Mouse (Mus musculus) MEL (cell line): ENCODE results near the gene Fam122b. TPM values are rescaled to one million over a fixed set of nuclear protein-coding genes. Genes with fewer than 3 reads are reported as not detected.

ENCODE experiments used
- DNase-seq: peaks from one replicate; pipeline ENCODE4 v3.0.0; 2011; ENCODE audit warnings: low read depth, low spot score
- H3K27ac ChIP-seq: 2 replicates; pipeline ENCODE4 v1.5.1; 2012; ENCODE audit warnings: low read depth, mild to moderate bottlenecking, control low read depth, low read length, moderate library complexity; ENCODE audit not compliant: control insufficient read depth
- H3K27me3 ChIP-seq, 2 experiments: fragments of 150-350 bp in 1 of 2; sonication (generic) in 1 of 2; 2 replicates each; pipeline ENCODE4 v1.6.1; 2012; ENCODE audit warnings: low read length in 2 of 2, mild to moderate bottlenecking in 2 of 2, improper control_type of control experiment in 1 of 2, moderate library complexity in 1 of 2; ENCODE audit not compliant: insufficient read depth in 2 of 2, control insufficient read depth in 1 of 2
- H3K36me3 ChIP-seq, 2 experiments: 2 replicates each; pipeline ENCODE4 v1.6.1; 2012 to 2014; ENCODE audit warnings: low read length in 2 of 2, improper control_type of control experiment in 1 of 2, inconsistent platforms in 1 of 2, mild to moderate bottlenecking in 1 of 2; ENCODE audit not compliant: insufficient read depth in 2 of 2, control insufficient read depth in 1 of 2
- H3K4me1 ChIP-seq, 2 experiments: fragments of 150-350 bp in 1 of 2; sonication (generic) in 1 of 2; 2 replicates each; pipeline ENCODE4 v1.6.1; 2012; ENCODE audit warnings: low read length in 2 of 2, improper control_type of control experiment in 1 of 2, mild to moderate bottlenecking in 1 of 2; ENCODE audit not compliant: insufficient read depth in 2 of 2, control insufficient read depth in 1 of 2
- H3K4me3 ChIP-seq, 2 experiments: fragments of 150-350 bp in 1 of 2; sonication (generic) in 1 of 2; 2 replicates each; pipeline ENCODE4 v1.5.1; 2012; ENCODE audit warnings: low read depth in 2 of 2, low read length in 2 of 2, mild to moderate bottlenecking in 2 of 2, moderate library complexity in 2 of 2, control low read depth in 1 of 2, improper control_type of control experiment in 1 of 2; ENCODE audit not compliant: control insufficient read depth in 1 of 2, insufficient read depth in 1 of 2
- H3K79me2 ChIP-seq: 2 replicates; pipeline ENCODE4 v1.6.1; 2012; ENCODE audit warnings: mild to moderate bottlenecking, low read length, moderate library complexity; ENCODE audit not compliant: control insufficient read depth, poor library complexity, insufficient read depth
- H3K9ac ChIP-seq: 2 replicates; pipeline ENCODE4 v1.6.1; 2012; ENCODE audit warnings: low read depth, mild to moderate bottlenecking, control low read depth, low read length, moderate library complexity; ENCODE audit not compliant: control insufficient read depth, poor library complexity, severe bottlenecking
- H3K9me3 ChIP-seq: fragments of 150-350 bp; sonication (generic); replicated peaks from 2 replicates; pipeline ENCODE4 v1.6.1; 2012; ENCODE audit warnings: mild to moderate bottlenecking, low read length, improper control_type of control experiment, moderate library complexity; ENCODE audit not compliant: insufficient read depth
- BHLHE40 ChIP-seq: IDR thresholded peaks from 2 replicates; pipeline ENCODE4 v1.6.1; 2012; ENCODE audit warnings: low read depth, mild to moderate bottlenecking, inconsistent platforms, low read length, improper control_type of control experiment, borderline replicate concordance
- CHD1 ChIP-seq: IDR thresholded peaks from 2 replicates; pipeline ENCODE4 v1.6.1; 2012; ENCODE audit warnings: low read depth, mild to moderate bottlenecking, inconsistent platforms, low read length, improper control_type of control experiment
- CTCF ChIP-seq, 3 experiments: IDR thresholded peaks in 2 of 3; conservative IDR thresholded peaks in 1 of 3; 2 replicates each; pipeline ENCODE4 v1.5.1; 2011 to 2012; ENCODE audit warnings: low read length in 3 of 3, low read depth in 2 of 3, mild to moderate bottlenecking in 2 of 3, improper control_type of control experiment in 1 of 3, inconsistent platforms in 1 of 3, mixed read lengths in 1 of 3, moderate library complexity in 1 of 3; ENCODE audit not compliant: control insufficient read depth in 1 of 3, insufficient read depth in 1 of 3, poor library complexity in 1 of 3, severe bottlenecking in 1 of 3
- ELF1 ChIP-seq: IDR thresholded peaks from 2 replicates; pipeline ENCODE4 v1.6.1; 2014; ENCODE audit warnings: low read depth, mild to moderate bottlenecking, inconsistent platforms, low read length, improper control_type of control experiment, moderate library complexity
- EP300 ChIP-seq, 2 experiments: IDR thresholded peaks; 2 replicates each; pipeline ENCODE4 v1.6.1; 2011; ENCODE audit warnings: improper control_type of control experiment in 2 of 2, low read length in 2 of 2, low read depth in 1 of 2, mild to moderate bottlenecking in 1 of 2
- GABPA ChIP-seq: IDR thresholded peaks from 2 replicates; pipeline ENCODE4 v1.6.1; 2012; ENCODE audit warnings: low read depth, mild to moderate bottlenecking, inconsistent platforms, low read length, improper control_type of control experiment, moderate library complexity
- GATA1 ChIP-seq: IDR thresholded peaks from 2 replicates; pipeline ENCODE4 v1.6.1; 2011; ENCODE audit warnings: low read depth, low read length, improper control_type of control experiment
- JUND ChIP-seq: IDR thresholded peaks from 2 replicates; pipeline ENCODE4 v1.6.1; 2011; ENCODE audit warnings: low read depth, mild to moderate bottlenecking, improper control_type of control experiment, low read length
- KAT2A ChIP-seq: conservative IDR thresholded peaks from 2 replicates; pipeline ENCODE4 v1.6.1; 2012; ENCODE audit warnings: low read depth, low read length, improper control_type of control experiment, inconsistent platforms
- MAFK ChIP-seq: IDR thresholded peaks from 2 replicates; pipeline ENCODE4 v1.6.1; 2011; ENCODE audit warnings: low read depth, mild to moderate bottlenecking, low read length, improper control_type of control experiment, borderline replicate concordance
- MXI1 ChIP-seq: IDR thresholded peaks from 2 replicates; pipeline ENCODE4 v1.6.1; 2011; ENCODE audit warnings: mild to moderate bottlenecking, low read depth, low read length, improper control_type of control experiment
- MYC ChIP-seq: IDR thresholded peaks from 2 replicates; pipeline ENCODE4 v1.6.1; 2011; ENCODE audit warnings: low read depth, mild to moderate bottlenecking, low read length, improper control_type of control experiment, moderate library complexity
- NRF1 ChIP-seq: IDR thresholded peaks from 2 replicates; pipeline ENCODE4 v1.6.1; 2014; ENCODE audit warnings: low read depth, mild to moderate bottlenecking, inconsistent platforms, low read length, improper control_type of control experiment, moderate library complexity; ENCODE audit not compliant: poor library complexity, insufficient read depth, severe bottlenecking
- POLR2AphosphoS2 ChIP-seq: IDR thresholded peaks from 2 replicates; pipeline ENCODE4 v1.6.1; 2011; ENCODE audit warnings: low read length, improper control_type of control experiment
- POLR2AphosphoS5 ChIP-seq: IDR thresholded peaks from 2 replicates; pipeline ENCODE4 v1.6.1; 2012; ENCODE audit warnings: low read depth, borderline replicate concordance, mild to moderate bottlenecking, inconsistent platforms, low read length, moderate library complexity, mixed read lengths
- RCOR1 ChIP-seq: IDR thresholded peaks from 2 replicates; pipeline ENCODE4 v1.6.1; 2012; ENCODE audit warnings: low read depth, mild to moderate bottlenecking, inconsistent platforms, low read length, improper control_type of control experiment
- SIN3A ChIP-seq: IDR thresholded peaks from 2 replicates; pipeline ENCODE4 v1.6.1; 2012; ENCODE audit warnings: low read length, improper control_type of control experiment, inconsistent platforms
- TAL1 ChIP-seq: IDR thresholded peaks from 2 replicates; pipeline ENCODE4 v1.6.1; 2012; ENCODE audit warnings: mild to moderate bottlenecking, inconsistent platforms, low read length, moderate library complexity, mixed read lengths
- TBP ChIP-seq: IDR thresholded peaks from 2 replicates; pipeline ENCODE4 v1.8.0; 2011; ENCODE audit warnings: low read depth, low read length, improper control_type of control experiment
- TCF12 ChIP-seq: IDR thresholded peaks from 2 replicates; pipeline ENCODE4 v1.6.1; 2014; ENCODE audit warnings: low read depth, mild to moderate bottlenecking, inconsistent platforms, low read length, improper control_type of control experiment, moderate library complexity
- UBTF ChIP-seq: IDR thresholded peaks from 2 replicates; pipeline ENCODE4 v1.6.1; 2012; ENCODE audit warnings: low read depth, mild to moderate bottlenecking, inconsistent platforms, low read length, improper control_type of control experiment, moderate library complexity, borderline replicate concordance; ENCODE audit not compliant: insufficient read depth
- USF1 ChIP-seq: IDR thresholded peaks from 2 replicates; pipeline ENCODE4 v1.6.1; 2014; ENCODE audit warnings: low read depth, mild to moderate bottlenecking, inconsistent platforms, low read length, improper control_type of control experiment, moderate library complexity
- ZC3H11A ChIP-seq: IDR thresholded peaks from 2 replicates; pipeline ENCODE4 v1.6.1; 2012; ENCODE audit warnings: low read depth, mild to moderate bottlenecking, inconsistent platforms, low read length, improper control_type of control experiment
- ZKSCAN1 ChIP-seq: IDR thresholded peaks from 2 replicates; pipeline ENCODE4 v1.6.1; 2012; ENCODE audit warnings: low read depth, mild to moderate bottlenecking, inconsistent platforms, low read length, improper control_type of control experiment, moderate library complexity
- ZMIZ1 ChIP-seq: IDR thresholded peaks from 2 replicates; pipeline ENCODE4 v1.6.1; 2012; ENCODE audit warnings: low read depth, mild to moderate bottlenecking, inconsistent platforms, low read length, improper control_type of control experiment, moderate library complexity
- ZNF384 ChIP-seq: IDR thresholded peaks from 2 replicates; pipeline ENCODE4 v1.6.1; 2012; ENCODE audit warnings: low read depth, mild to moderate bottlenecking, inconsistent platforms, low read length, improper control_type of control experiment
- polyA plus RNA-seq, 2 experiments: library from polyadenylated mRNA; stranded (reverse) in 1 of 2; unstranded in 1 of 2; fragments of >175 nt in 1 of 2; fragments of >200 nt in 1 of 2; gene quantifications; 2 replicates each; pipeline versions ENCODE4 v1.2.1 to v1.2.4; 2012; ENCODE audit warnings: low replicate concordance in 2 of 2, low read depth in 1 of 2; ENCODE audit not compliant: insufficient read length in 2 of 2, insufficient read depth in 1 of 2, missing spikeins in 1 of 2
- total RNA-seq: library from RNA; depleted of rRNA; stranded (reverse); fragments of 300-350 nt; gene quantifications from 2 replicates; pipeline ENCODE4 v1.2.3, GENCODE M21; 2012

Fam122b gene
- total and polyA plus RNA-seq, 3 experiments, result 2.2 to 9.9 TPM; not detected in 1

GRCm38 (mm10) chrX:53233689-53234088 lies 35.9 kb downstream of the Fam122b start:
- Histone ChIP-seq H3K4me1 (no peaks in the 10 kb centered on the region), H3K4me3 (no peak overlapping the region), H3K9me3 (no peaks in the 10 kb centered on the region), H3K27me3 (no peaks in the 10 kb centered on the region), H3K36me3 (no peaks in the 10 kb centered on the region), H3K27ac (no peak overlapping the region), H3K9ac (no peak overlapping the region), H3K79me2 (no peaks in the 10 kb centered on the region)
- TF ChIP-seq UBTF (no peak), ELF1 (no peak)
- no peak for DNase-seq

DNA sequence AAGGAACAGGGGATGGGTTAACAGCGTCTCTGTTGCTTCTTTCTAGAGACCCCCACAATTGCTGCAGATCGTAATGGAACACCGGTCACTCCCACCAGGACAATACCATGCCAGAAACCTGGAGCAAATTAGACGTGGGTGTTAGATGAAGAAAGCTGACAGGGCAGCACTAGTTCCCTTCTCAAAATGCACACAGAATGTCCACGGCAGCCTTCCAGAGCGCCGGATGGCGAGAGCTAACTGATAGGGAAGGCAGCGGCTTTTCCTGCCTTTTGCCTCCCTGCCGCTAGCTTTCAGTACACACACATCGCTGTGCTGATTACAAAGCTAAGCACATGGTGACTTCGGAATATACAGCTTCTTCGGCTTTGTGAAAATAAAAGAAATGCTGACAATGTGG lies 37.6 kb downstream of the Fam122b start:
- no peaks in the 10 kb centered on the region for H3K4me1 ChIP-seq
- no peak overlapping the region for H3K27ac ChIP-seq
- no peak overlapping the region for H3K4me3 ChIP-seq
- no peak for TF ChIP-seq RCOR1
- TF ChIP-seq CHD1, result no peak
- no peak for TF ChIP-seq UBTF
- TF ChIP-seq JUND, result no peak
- no peak for TF ChIP-seq CTCF (IDR thresholded peaks at IDR 0.05 in 2 of 3, conservative IDR thresholded peaks at IDR 0.05 in 1 of 3; ENCODE audit: control insufficient read depth in 1 of 3, insufficient read depth in 1 of 3, low read depth in 2 of 3, low read length in 3 of 3, poor library complexity in 1 of 3, severe bottlenecking in 1 of 3)
- TF ChIP-seq ZMIZ1, result no peak
- TF ChIP-seq GABPA, result no peak
- TF ChIP-seq NRF1, result no peak
- no peak for TF ChIP-seq POLR2AphosphoS2
- TF ChIP-seq KAT2A, result no peak
- TF ChIP-seq TBP, result no peak
- TF ChIP-seq TAL1, result no peak
- TF ChIP-seq ELF1, result no peak
- H3K79me2 ChIP-seq, result no peaks in the 10 kb centered on the region
- H3K36me3 ChIP-seq, result no peaks in the 10 kb centered on the region
- no peak overlapping the region for H3K9ac ChIP-seq
- no peaks in the 10 kb centered on the region for H3K9me3 ChIP-seq
- H3K27me3 ChIP-seq, result no peaks in the 10 kb centered on the region
- DNase-seq, result no peak

GRCm38 (mm10) chrX:53224353-53224944 lies 45.2 kb downstream of the Fam122b start:
- no peak for TF ChIP-seq ZC3H11A
- no peak for TF ChIP-seq RCOR1
- no peak for TF ChIP-seq EP300 (IDR thresholded peaks at IDR 0.05; ENCODE audit: low read depth in 1 of 2, low read length in 2 of 2)
- TF ChIP-seq BHLHE40, result no peak
- no peak for TF ChIP-seq SIN3A
- no peak for TF ChIP-seq KAT2A
- no peak for TF ChIP-seq MXI1
- TF ChIP-seq MAFK, result no peak
- TF ChIP-seq TCF12, result no peak
- no peak for TF ChIP-seq POLR2AphosphoS5
- TF ChIP-seq USF1, result no peak
- TF ChIP-seq POLR2AphosphoS2, result no peak
- TF ChIP-seq ZKSCAN1, result no peak
- TF ChIP-seq ZNF384, result no peak
- TF ChIP-seq MYC, result no peak
- TF ChIP-seq JUND, result no peak
- no peak for TF ChIP-seq GATA1
- no peak for TF ChIP-seq GABPA
- DNase-seq, result no peak
- Histone ChIP-seq H3K27ac (no peak overlapping the region), H3K36me3 (no peaks in the 10 kb centered on the region), H3K79me2 (no peaks in the 10 kb centered on the region), H3K9ac (no peak overlapping the region), H3K9me3 (no peaks in the 10 kb centered on the region), H3K4me1 (no peaks in the 10 kb centered on the region), H3K4me3 (no peak overlapping the region), H3K27me3 (no peaks in the 10 kb centered on the region)
